Mouse (Mus musculus): ENCODE results near the gene Slf2.

The Slf2 gene

DNA sequence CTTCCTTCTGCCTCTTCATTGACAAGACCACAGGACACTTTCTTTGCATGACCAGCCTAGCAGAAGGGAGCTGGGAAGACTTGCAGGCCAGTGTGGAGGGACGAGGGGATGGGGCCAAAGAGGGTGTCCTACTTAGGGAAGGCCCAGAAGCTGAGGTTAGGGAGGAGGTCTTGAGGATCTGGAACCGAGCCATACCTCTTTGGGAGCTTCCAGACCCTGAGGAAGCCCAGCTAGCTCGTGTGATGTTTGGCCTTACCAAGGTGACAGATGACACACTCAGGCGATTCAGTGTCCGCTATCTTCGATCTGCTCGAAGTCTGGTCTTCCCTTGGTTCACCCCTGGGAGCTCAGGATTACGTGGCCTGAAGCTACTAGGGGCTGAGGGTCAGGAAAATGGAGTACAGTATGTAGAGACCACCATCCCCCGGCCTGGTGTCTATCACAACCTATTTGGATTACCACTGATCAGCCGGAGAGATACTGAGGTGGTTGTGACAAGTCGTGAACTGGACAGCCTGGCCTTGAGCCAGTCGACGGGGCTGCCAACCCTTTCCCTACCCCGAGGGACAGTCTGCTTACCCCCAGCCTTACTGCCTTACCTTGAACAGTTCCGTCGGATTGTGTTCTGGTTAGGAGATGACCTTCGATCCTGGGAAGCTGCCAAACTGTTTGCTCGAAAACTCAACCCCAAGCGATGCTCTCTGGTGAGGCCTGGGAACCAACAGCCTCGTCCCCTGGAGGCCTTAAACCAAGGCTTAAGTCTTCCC lies 76.7 kb downstream of the Slf2 start:
- in situ Hi-C loops (cut with MboI; ENCODE audit: low sequenced_read_pairs), result no loop called here

DNA sequence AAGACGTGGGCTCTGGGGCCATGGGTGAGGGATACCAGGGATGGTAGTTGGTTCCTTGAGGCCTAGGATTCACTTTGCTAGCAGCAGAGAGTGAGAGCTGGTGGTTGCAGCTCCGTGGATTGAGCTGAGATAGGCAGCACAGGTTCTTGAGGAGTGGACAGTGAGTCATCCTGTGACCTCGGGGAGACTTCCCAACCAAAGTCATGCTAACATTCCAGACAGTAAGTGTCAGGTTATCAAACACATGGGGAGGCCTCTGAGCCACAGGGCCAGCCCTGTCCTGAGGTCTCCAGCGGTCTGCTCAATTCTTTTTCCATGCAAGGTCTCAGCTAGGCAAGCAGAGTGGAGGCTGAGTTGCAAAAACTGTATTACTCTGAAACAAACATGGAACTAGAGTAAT lies 79.7 kb downstream of the Slf2 start:
- in situ Hi-C loops (cut with MboI; ENCODE audit: low sequenced_read_pairs), result no loop called here

DNA sequence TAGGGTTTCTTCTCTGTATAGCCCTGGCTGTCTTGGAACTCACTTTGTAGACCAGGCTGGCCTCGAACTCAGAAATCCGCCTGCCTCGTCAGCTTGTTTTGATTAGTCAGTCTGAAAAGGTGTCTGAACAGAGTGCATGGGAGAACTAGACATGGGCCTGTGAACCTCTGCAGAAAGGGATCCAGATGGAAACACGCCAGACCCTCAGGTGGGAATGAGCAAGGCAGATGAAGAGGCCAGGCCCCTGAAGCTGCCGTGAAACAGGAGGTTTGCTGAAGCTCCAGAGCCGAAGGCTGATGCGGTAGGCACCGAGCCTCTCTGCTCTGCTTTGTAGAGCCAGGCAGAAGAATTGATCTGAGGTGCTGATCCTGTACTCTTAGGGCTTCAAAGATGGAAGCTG lies 81.3 kb downstream of the Slf2 start:
- in situ Hi-C loops (cut with MboI; ENCODE audit: low sequenced_read_pairs), result no loop called here

DNA sequence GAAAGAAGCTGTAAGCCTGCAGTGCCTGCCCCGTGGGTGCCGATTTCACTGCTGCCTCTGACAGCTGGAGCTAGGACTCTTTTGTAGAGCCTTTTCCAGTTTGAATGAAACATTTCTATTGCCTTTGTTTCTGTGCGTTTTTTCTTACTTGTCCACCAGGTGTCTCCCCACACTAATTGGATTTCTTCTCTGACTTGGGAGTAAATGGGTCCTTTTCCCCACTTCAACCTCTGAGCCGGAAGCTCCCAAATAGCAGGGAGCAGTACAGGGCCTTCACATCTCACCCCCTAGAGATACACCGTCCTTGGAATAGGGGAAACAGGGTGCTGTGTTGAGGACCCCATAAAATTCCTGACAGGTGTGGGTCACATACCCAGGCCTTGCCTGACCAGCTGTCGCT lies 81.7 kb downstream of the Slf2 start:
- in situ Hi-C loops (cut with MboI; ENCODE audit: low sequenced_read_pairs), result no loop called here

- in situ Hi-C loops (cut with MboI; ENCODE audit: low sequenced_read_pairs), result no loop called here
Measured at GRCm38 (mm10) chr19:45013581-45014225, 82.8 kb downstream of the Slf2 start.

GRCm38 (mm10) chr19:45014335-45014971 lies 83.5 kb downstream of the Slf2 start, which contains the start of gene Lzts2:
Gene Lzts2 (plus strand): TSS chr19:45014414.
- in situ Hi-C loops (cut with MboI; ENCODE audit: low sequenced_read_pairs), result no loop called here

- in situ Hi-C loops (cut with MboI; ENCODE audit: low sequenced_read_pairs), result no loop called here
Measured at GRCm38 (mm10) chr19:45014981-45015402, 84.0 kb downstream of the Slf2 start.

DNA sequence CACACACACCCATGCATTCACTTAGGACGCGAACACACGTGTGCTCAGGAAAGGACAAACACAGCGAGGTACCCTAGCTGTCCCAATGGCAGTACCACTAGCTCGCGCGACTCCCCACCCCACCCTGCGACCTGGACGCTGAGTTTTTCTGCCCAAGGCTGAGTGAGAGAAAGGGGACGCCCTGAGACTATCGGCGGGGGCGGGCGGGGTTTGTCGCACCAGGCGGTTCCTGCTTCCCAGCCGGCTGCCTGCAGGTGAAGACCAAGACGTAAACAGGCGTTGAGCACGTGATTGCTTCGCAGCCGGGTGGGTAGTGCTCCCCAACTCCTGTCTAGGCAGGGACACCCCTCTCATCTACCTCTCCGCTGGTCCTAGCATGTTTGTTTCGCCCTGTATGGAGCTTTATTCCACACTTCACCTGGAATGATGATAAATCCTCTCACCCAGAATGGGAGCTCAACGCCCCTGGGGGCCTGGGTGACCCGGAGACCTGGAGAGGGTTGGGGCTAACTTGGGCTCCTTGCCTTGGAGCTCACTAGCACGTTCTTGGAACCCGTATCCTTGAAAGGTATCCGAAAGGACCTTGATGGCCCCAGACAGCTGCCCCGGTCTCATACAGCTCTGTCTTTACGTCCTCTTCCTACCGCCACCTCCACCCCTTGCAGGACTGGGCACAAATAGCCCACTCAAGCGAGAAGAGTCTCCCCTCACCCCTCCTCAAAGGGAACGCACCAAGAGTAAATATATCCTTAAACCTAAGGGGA lies 84.7 kb downstream of the Slf2 start:
- in situ Hi-C loops (cut with MboI; ENCODE audit: low sequenced_read_pairs), result no loop called here

- in situ Hi-C loops (cut with MboI; ENCODE audit: low sequenced_read_pairs), result no loop called here
Measured at GRCm38 (mm10) chr19:45016341-45017215, 85.6 kb downstream of the Slf2 start.

DNA sequence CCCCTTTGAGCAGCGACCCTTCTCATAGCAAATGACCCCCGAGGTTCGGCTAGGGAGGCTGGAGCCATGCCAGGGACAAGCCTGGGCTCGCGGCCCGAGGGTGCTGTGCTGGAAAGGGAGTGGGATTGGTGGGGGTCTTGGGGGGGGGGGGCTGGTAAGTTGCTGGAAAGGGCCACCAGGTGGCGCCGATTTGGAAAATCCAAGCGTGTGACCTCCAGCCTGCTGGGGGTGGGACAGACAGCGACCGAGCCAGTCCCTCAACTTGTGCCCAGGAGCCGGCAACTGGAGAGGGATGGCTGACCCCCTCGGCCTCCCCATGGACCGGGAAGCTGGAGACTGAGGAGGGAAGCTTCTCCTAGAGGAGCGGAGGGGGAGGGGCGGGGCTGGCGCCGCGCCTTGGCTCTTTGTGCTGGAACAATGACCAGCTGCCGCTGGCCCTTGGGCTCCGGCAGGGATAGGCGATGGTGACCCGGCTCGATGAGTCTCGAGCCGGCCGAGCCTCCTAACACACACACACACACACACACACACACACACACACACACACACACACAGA lies 86.3 kb downstream of the Slf2 start:
- in situ Hi-C loops (cut with MboI; ENCODE audit: low sequenced_read_pairs), result no loop called here

- in situ Hi-C loops (cut with MboI; ENCODE audit: low sequenced_read_pairs), result no loop called here
Measured at GRCm38 (mm10) chr19:45017909-45018308, 87.0 kb downstream of the Slf2 start.

DNA sequence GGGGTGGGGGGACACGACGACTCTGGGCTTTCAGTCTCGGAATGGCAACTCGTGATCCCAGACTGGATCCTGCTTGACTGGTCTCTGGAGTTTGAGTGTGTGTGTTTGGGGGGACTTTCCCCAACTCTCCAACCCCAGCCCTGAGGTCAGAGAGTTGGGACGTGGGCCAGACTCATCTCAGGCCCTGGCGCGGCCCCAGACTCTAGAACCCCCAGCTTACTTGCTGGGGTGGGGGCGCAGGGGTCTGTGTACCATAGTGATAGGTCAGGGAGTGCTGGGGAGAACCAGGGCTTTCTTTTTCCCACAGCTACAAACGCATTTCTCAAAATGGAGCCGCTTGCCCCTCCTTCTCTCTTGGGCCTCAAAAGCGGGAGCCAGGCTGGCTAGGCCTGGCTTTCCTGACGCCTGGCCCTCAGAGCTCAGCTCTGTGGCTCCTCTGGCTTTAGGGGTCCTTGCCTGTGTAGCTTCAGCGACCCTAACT lies 87.4 kb downstream of the Slf2 start:
- in situ Hi-C loops (cut with MboI; ENCODE audit: low sequenced_read_pairs), result no loop called here

GRCm38 (mm10) chr19:45020348-45020747 lies 89.4 kb downstream of the Slf2 start:
- in situ Hi-C loops (cut with MboI; ENCODE audit: low sequenced_read_pairs), result no loop called here

- in situ Hi-C loops (cut with MboI; ENCODE audit: low sequenced_read_pairs), result no loop called here
Measured at GRCm38 (mm10) chr19:45021362-45021761, 90.4 kb downstream of the Slf2 start.

GRCm38 (mm10) chr19:45023993-45024392 lies 93.0 kb downstream of the Slf2 start:
- in situ Hi-C loops (cut with MboI; ENCODE audit: low sequenced_read_pairs), result no loop called here

DNA sequence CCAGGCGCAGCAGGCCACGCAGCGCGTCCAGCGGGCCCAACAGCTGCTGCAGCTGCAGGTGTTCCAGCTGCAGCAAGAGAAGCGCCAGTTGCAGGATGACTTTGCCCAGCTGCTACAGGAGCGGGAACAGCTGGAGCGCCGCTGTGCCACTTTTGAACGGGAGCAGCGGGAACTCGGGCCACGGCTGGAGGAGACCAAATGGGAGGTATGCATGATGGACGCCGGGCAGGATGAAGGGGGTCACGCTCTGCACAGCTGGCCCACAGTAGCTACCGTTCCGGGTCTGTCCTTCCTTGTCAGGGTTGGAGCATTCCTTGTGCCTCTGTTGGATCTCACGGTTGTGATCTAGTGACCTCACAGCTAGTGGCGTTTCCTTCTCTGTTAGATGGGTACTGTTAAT lies 93.8 kb downstream of the Slf2 start:
- in situ Hi-C loops (cut with MboI; ENCODE audit: low sequenced_read_pairs), result no loop called here

DNA sequence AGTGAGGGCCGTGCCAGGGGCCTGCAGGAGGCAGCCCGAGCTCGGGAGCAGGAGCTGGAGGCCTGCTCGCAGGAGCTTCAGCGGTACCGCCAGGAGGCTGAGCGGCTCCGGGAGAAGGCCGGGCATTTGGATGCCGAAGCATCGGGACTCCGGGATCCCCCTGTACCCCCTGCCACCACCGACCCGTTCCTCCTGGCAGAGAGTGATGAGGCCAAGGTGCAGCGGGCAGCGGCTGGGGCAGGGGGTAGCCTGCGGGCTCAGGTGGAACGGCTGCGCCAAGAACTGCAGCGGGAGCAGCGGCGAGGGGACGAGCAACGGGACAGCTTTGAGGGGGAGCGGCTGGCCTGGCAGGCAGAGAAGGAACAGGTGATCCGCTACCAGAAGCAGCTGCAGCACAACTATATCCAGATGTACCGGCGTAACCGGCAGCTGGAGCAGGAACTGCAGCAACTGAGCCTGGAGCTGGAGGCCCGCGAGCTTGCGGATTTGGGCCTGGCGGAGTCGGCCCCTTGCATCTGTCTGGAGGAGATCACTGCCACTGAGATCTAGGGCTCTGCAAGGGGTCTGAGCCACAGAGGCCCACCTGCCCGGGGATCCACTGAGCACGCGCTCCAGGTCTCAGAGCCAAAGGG lies 95.1 kb downstream of the Slf2 start:
- in situ Hi-C loops (cut with MboI; ENCODE audit: low sequenced_read_pairs), result no loop called here

DNA sequence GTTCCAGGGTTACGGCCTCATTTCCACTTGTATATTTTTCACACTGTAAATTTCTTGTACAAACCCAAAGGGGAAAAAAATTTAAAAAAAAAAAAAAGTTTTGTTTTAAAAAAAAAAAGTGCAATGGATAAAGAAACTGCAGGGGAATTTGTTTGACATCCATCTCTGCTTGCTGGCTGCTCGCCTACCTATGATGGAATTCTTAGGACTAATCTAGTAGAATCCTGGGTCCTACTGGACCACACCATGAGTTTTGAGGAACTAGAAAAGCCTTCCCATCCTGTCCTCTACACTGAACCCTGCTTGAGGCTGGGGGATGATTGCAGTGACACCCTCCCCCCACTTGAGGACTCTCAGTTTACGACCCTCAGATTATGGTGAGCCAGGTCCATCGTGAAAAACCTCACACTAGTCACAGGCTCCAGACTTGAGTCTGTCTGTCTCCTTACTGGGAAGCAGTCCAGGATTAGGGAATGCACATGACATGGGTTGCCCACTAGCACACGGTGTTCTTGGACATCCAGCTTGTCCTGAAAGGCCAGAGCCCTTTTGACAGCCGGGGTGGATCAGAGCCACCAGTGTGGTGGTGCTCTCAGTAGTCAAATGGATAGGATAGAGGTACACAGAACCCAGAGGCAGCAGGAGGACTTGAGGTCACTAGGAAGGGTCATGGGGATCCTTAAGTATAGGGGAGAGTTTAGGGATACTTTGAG lies 96.2 kb downstream of the Slf2 start:
- in situ Hi-C loops (cut with MboI; ENCODE audit: low sequenced_read_pairs), result no loop called here

- in situ Hi-C loops (cut with MboI; ENCODE audit: low sequenced_read_pairs), result no loop called here
Measured at GRCm38 (mm10) chr19:45027848-45028247, 96.9 kb downstream of the Slf2 start.

Data from CH12F3 (cell line).